Mouse (Mus musculus) lung, embryonic 16.5 days (tissue): ENCODE measurements around the gene Cant1. TPM values are rescaled to one million over a fixed set of nuclear protein-coding genes. Genes with fewer than 3 reads are reported as not detected.
A peak's percentile ranks its signal among the peaks of the same experiment; 100 is the strongest.

Experiments
- ATAC-seq: fragments of 200-750 bp; cut with Nextera tagmentation; 2 replicates; pipeline ENCODE4 v1.8.0; 2017; ENCODE audit warnings: low read depth, mild to moderate bottlenecking, moderate library complexity
- H3K27ac ChIP-seq: fragments of 300-500 bp; sonication (generic); 2 replicates; pipeline ENCODE4 v1.5.1; 2014; ENCODE audit warnings: mild to moderate bottlenecking, control low read depth, low read length
- H3K27me3 ChIP-seq: fragments of 300-500 bp; sonication (generic); 2 replicates; pipeline ENCODE4 v1.6.1; 2014; ENCODE audit warnings: low read depth, low read length, mixed read lengths; ENCODE audit not compliant: control insufficient read depth, insufficient read depth
- H3K36me3 ChIP-seq: fragments of 300-500 bp; sonication (generic); 2 replicates; pipeline ENCODE4 v1.6.1; 2014; ENCODE audit warnings: low read length; ENCODE audit not compliant: control insufficient read depth, insufficient read depth
- H3K4me1 ChIP-seq: fragments of 300-500 bp; sonication (generic); replicated peaks from 2 replicates; pipeline ENCODE4 v1.6.1; 2014; ENCODE audit warnings: low read length, mixed read lengths; ENCODE audit not compliant: control insufficient read depth, insufficient read depth
- H3K4me2 ChIP-seq: fragments of 300-500 bp; sonication (generic); 2 replicates; pipeline ENCODE4 v1.6.1; 2014; ENCODE audit warnings: low read depth, low read length, control low read depth
- H3K4me3 ChIP-seq: fragments of 300-500 bp; sonication (generic); 2 replicates; pipeline ENCODE4 v1.5.1; 2014; ENCODE audit warnings: mild to moderate bottlenecking, low read length, control low read depth
- H3K9ac ChIP-seq: fragments of 300-500 bp; sonication (generic); 2 replicates; pipeline ENCODE4 v1.6.1; 2014; ENCODE audit warnings: low read length, control low read depth
- H3K9me3 ChIP-seq: fragments of 300-500 bp; sonication (generic); 2 replicates; pipeline ENCODE4 v1.6.1; 2016; ENCODE audit warnings: low read length; ENCODE audit not compliant: control insufficient read depth
- WGBS: fragments of 180-500 bp; shearing (Covaris S2); extraction: QIAGEN DNeasy Blood & Tissue Kit; methylation state at CpG from one replicate; pipeline ENCODE4 v1.1.7; 2014; 5-methylcytosine and 5-hydroxymethylcytosine counted together
- polyA plus RNA-seq: library from polyadenylated mRNA; unstranded; fragments of >200 nt; fragmentation: Nextera tagmentation; extraction: Ambion mirVana; gene quantifications from 2 replicates; pipeline ENCODE4 v1.2.1, GENCODE M21; 2015

Gene Cant1
- polyA plus RNA-seq: 26.5 and 28.9 TPM in 2 replicates

DNA sequence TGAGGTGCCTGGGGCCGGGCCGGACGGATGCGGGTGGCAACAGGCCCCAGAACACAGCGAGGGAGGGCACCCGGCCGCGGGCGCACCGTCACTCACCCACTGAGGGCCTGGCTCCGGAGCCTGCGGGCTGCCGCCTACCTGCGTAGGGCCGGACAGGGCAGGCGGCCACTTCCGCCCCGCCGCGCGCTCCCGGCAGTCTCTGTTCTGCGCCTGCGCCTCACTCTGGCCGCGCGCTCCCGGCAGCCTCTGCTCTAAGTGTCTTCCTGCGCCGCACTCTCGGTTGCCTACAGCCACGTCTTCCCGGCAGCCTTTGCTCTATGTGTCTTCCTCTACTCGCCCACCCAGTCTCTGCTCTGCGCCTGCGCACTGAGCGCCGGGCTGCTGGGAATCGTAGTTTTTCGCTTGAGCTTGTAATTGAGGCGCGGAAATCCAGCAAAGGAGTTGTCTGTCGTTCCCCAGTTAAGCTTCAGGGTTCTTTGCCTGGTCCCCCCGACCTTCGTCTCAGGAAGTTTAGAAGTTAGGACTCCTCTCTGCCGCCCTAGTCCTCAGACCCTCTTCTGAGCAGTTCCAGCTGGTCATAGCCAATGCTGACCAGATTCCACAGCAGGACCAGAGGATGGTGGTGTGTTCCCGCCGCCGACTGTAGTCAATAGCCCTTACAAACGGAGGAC, at the start of gene Cant1:
TSS of gene Cant1 (minus strand) at position 253 of the 671 bp plus-strand sequence.
- Histone ChIP-seq H3K4me3 (peak within 1 kb of the TSS; percentile 88), H3K27ac (peak within 1 kb of the TSS; percentile 82), H3K36me3 (peaks cover 2% of the 10 kb centered on the region), H3K4me1 (peaks cover 21% of the 10 kb centered on the region), H3K9ac (peak within 1 kb of the TSS; percentile 99), H3K4me2 (peak within 1 kb of the TSS; percentile 87), H3K27me3 (no peaks in the 10 kb centered on the region), H3K9me3 (no peaks in the 10 kb centered on the region)
- under 1% methylated on average over 30 of the region's 50 CpGs for WGBS
- ATAC-seq: peak; percentile 96

DNA sequence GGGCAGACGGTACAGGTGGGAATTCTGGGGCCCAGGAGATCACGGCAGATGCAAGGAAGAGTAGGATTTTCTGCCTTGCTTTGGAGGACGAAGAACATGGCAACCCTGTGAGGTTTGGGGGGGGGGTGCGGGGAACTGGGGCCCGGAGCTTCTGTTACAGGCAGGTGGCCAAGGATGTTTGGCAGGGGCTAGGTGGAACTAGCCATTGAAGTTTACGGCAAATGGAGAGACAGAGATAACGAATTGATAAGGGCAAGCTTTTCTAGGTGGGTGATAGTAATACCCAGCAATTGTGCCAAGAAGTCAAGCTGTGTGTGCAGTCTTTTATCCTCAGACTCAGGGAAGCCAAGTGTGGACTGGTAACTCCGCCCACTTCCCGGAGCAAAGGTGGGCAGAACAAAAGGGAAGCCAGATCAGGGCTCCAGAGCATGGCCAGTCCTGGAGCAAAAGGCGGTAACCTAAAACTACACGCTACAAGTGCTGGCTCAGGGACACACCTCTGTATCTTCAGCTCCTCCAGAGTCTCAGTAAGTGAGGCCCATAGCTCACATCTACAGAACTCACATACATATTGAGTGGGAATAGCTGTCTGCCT, 48.7 kb upstream of the Cant1 start:
- H3K27ac ChIP-seq: no peak overlapping the region
- H3K9me3 ChIP-seq: no peaks in the 10 kb centered on the region
- ATAC-seq: peak; percentile 18; the same call in 1 of the 2 replicates
- 48% methylated on average over 11 of the region's 11 CpGs for WGBS
- peaks cover 7% of the 10 kb centered on the region for H3K4me1 ChIP-seq
- H3K4me3 ChIP-seq: no peak overlapping the region
- H3K27me3 ChIP-seq: no peaks in the 10 kb centered on the region
- H3K9ac ChIP-seq: no peak overlapping the region
- no peaks in the 10 kb centered on the region for H3K36me3 ChIP-seq
- H3K4me2 ChIP-seq: no peak overlapping the region

DNA sequence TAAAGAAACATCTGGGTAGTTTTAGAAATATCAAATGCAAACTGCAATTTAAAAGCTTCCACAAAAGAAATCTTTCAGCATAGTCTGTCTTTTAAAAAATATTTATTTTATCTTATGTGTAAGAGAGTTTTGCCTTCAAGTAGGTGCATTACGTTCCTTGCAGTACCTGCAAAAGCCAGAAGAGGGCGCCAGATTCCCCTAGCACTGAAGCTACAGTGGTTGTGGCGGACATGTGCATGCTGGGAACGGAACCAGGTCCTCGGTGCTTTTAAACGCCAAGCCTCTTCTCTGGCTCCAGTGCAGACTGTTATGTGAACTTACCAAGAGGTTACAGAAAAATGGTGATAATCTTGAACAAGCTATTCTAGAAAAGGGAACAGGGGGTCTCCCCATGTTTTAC, 41.4 kb upstream of the Cant1 start:
- 60% methylated on average over 6 of the region's 6 CpGs for WGBS
- H3K27ac ChIP-seq: no peak overlapping the region
- no peaks in the 10 kb centered on the region for H3K36me3 ChIP-seq
- H3K4me3 ChIP-seq: no peak overlapping the region
- no peak for ATAC-seq
- H3K9me3 ChIP-seq: peaks cover 2% of the 10 kb centered on the region; the same call in 1 of the 2 replicates
- no peak overlapping the region for H3K4me2 ChIP-seq
- no peaks in the 10 kb centered on the region for H3K27me3 ChIP-seq
- peaks cover 5% of the 10 kb centered on the region; the same call in 1 of the 2 replicates for H3K4me1 ChIP-seq
- H3K9ac ChIP-seq: no peak overlapping the region

DNA sequence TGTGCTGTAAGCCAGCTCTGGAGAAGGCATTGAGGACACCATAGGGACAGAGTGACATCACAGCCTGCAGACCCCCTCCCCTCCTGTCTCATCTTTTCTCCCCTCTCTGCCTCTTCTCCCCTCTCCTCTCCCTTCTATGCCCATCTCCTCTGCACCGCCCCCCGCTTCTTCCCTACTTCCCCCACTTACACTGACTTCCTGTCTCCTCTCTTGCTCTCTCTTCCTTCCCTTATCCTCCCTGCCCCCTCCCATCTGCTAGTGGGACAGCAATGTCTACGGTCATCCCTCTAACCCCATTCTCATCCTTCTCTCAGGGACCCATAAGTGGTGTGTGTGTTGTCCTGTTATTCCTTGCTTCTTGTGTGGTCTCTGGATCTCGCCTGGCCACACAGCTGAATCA, 40.6 kb upstream of the Cant1 start:
- Histone ChIP-seq H3K27ac (no peak overlapping the region), H3K9ac (no peak overlapping the region), H3K4me2 (no peak overlapping the region), H3K9me3 (peaks cover 2% of the 10 kb centered on the region; the same call in 1 of the 2 replicates), H3K4me3 (no peak overlapping the region), H3K27me3 (no peaks in the 10 kb centered on the region), H3K36me3 (no peaks in the 10 kb centered on the region), H3K4me1 (peaks cover 5% of the 10 kb centered on the region; the same call in 1 of the 2 replicates)
- ATAC-seq: no peak
- WGBS: 59% methylated on average over 4 of the region's 4 CpGs

DNA sequence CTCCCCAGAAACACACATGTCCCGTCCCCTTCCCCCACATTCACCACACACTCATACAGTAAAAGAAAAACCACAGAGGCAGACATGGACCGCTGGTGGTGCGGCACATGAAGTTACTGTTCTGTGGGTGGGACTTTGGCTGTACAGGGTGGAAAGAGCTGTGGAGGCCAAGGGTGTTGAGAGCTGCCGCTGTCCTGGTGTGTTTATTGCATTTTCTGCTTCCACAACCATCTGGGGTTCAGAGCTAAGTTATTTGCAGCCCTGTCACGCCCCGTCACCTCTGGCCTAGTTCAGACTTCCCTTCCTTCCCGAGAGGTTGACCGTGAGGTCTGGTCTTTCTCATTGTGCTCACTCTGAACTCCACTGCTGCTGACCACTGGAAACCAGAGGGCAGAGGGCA, 40.2 kb upstream of the Cant1 start:
- Histone ChIP-seq H3K9me3 (peaks cover 2% of the 10 kb centered on the region; the same call in 1 of the 2 replicates), H3K4me1 (peaks cover 5% of the 10 kb centered on the region; the same call in 1 of the 2 replicates), H3K4me2 (no peak overlapping the region), H3K9ac (no peak overlapping the region), H3K27ac (no peak overlapping the region), H3K27me3 (no peaks in the 10 kb centered on the region), H3K4me3 (no peak overlapping the region), H3K36me3 (no peaks in the 10 kb centered on the region)
- WGBS: 38% methylated on average over 8 of the region's 8 CpGs
- 0 out of 2 replicates have a peak, but pooled peaks have one; percentile 52 for ATAC-seq

DNA sequence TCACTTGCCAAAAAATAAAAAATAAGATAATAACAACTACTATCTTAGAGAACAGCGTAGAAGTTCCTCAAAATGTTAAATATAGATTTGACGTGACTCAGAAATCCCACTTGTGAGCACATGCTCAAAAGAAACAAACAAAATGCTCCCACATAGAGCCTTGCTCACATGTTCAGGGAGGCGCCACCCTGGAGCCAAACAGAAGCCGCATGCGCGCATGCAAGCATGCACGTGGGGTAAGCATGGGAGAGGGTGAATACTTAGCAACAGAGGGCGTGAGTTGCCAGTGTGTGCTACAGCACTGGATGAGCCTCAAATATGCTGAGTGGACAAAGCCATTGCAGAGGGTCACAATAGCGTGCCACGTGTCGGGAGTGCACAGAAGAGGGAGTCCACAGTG, 38.1 kb upstream of the Cant1 start:
- no peak overlapping the region for H3K4me2 ChIP-seq
- 70% methylated on average over 11 of the region's 11 CpGs for WGBS
- no peak overlapping the region for H3K4me3 ChIP-seq
- no peaks in the 10 kb centered on the region for H3K36me3 ChIP-seq
- H3K27me3 ChIP-seq: no peaks in the 10 kb centered on the region
- ATAC-seq: no peak
- H3K9ac ChIP-seq: no peak overlapping the region
- H3K4me1 ChIP-seq: peaks cover 3% of the 10 kb centered on the region; the same call in 1 of the 2 replicates
- no peak overlapping the region for H3K27ac ChIP-seq
- peaks cover 2% of the 10 kb centered on the region; the same call in 1 of the 2 replicates for H3K9me3 ChIP-seq

DNA sequence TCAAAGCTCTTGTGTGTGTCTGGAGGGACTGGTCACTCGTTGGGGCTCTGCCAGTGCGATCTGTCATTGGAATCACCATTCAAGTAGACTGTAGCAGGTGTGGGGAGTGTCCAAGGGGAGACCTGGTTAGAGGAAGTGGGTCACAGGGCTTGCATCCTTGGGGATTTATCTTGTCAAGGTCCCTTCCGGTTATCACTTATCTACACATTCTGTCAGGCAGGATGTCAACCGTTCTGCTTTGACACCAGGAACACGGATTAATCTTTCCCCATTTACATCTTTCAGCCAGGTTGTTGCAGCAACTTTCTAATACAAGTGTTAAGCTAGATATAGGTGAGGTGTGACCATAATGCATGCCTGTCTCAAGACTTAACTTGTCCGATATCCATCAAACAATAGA, 36.9 kb upstream of the Cant1 start:
- Histone ChIP-seq H3K9ac (no peak overlapping the region), H3K4me1 (peaks cover 3% of the 10 kb centered on the region; the same call in 1 of the 2 replicates), H3K9me3 (peaks cover 2% of the 10 kb centered on the region; the same call in 1 of the 2 replicates), H3K27me3 (no peaks in the 10 kb centered on the region), H3K4me2 (no peak overlapping the region), H3K36me3 (no peaks in the 10 kb centered on the region), H3K27ac (no peak overlapping the region), H3K4me3 (no peak overlapping the region)
- ATAC-seq: no peak
- WGBS: 60% methylated on average over 6 of the region's 6 CpGs

DNA sequence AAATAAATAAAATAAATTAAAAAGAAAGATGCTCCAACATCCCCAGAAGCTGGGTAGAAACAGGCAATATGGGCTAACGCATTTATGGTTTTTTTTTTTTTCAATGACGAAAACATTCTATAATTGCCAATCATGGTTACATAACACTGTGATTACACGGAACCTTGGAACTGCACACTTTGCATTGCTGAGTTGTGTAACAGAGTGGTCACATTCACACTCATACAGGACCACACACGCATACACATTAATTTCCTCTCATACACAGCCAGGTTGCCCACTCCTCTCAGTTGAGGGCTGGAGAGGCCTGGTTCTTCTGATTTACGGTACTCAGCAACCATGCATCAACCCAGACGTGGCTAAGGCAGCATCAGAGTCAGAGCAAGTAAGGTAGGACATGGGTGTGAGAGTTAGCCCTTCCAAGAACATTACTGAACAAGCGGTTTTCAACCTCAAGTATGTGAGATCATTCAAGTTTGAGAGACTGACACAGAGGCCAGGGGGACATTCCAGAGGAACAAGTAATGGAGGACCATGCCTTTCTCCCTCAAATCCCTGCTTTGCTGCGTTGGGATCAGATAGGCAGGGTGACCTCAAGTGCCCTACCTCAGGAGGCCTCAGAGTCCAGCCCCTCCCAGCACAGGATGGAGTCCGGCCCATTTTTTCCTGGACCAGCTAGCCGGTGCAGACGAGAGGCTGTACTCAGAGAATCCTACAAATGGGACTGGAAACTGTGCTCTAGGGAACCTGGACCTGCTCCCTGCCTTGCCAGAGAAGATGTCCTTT, 35.2 kb upstream of the Cant1 start:
- H3K4me3 ChIP-seq: no peak overlapping the region
- 58% methylated on average over 11 of the region's 11 CpGs for WGBS
- H3K36me3 ChIP-seq: no peaks in the 10 kb centered on the region
- no peak for ATAC-seq
- no peaks in the 10 kb centered on the region; the same call in 1 of the 2 replicates for H3K4me1 ChIP-seq
- no peak overlapping the region for H3K9ac ChIP-seq
- no peaks in the 10 kb centered on the region for H3K9me3 ChIP-seq
- H3K4me2 ChIP-seq: no peak overlapping the region
- H3K27me3 ChIP-seq: no peaks in the 10 kb centered on the region
- H3K27ac ChIP-seq: no peak overlapping the region

DNA sequence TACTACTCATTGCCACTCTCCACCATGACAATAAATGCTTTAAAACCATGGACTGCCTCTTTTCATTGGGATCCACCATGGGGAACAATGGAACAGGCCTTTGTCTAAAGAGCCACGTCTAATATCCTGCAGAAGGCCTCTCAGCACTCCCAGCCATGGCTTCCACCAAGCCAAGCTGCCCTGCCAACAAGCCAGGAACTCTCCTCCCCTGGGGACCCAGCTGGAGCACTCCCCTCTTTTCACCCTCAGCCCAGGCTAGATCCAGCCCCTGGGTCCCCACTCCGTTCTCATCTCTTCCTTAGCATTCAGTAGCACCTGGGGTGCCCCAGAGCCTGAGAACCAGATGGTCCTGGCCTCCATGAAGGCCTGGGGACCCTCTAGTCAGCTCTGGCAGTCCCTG, 34.1 kb upstream of the Cant1 start:
- H3K4me2 ChIP-seq: no peak overlapping the region
- no peak for ATAC-seq

More for the DNA sequence above, 34.1 kb upstream of the Cant1 start:
- Histone ChIP-seq H3K4me3 (no peak overlapping the region), H3K36me3 (no peaks in the 10 kb centered on the region), H3K9ac (no peak overlapping the region), H3K4me1 (no peaks in the 10 kb centered on the region), H3K27ac (no peak overlapping the region), H3K27me3 (no peaks in the 10 kb centered on the region), H3K9me3 (no peaks in the 10 kb centered on the region)
- WGBS: 78% methylated on average over 2 of the region's 2 CpGs
